Mouse (Mus musculus) right cerebral cortex, postnatal 36 days (tissue): Measurements from ENCODE around the gene Abca8a.

Experiments
- DNase-seq, 2 experiments: peaks; one replicate each; pipeline ENCODE4 v3.0.0; 2022; ENCODE audit warnings: low spot score in 2 of 2, mixed read lengths in 1 of 2

The Abca8a gene

GRCm38 (mm10) chr11:110095858-110096257 is at the start of gene Abca8a:
Gene Abca8a, minus strand, starts transcription at chr11:110095978.
- DNase-seq = no peak

DNA sequence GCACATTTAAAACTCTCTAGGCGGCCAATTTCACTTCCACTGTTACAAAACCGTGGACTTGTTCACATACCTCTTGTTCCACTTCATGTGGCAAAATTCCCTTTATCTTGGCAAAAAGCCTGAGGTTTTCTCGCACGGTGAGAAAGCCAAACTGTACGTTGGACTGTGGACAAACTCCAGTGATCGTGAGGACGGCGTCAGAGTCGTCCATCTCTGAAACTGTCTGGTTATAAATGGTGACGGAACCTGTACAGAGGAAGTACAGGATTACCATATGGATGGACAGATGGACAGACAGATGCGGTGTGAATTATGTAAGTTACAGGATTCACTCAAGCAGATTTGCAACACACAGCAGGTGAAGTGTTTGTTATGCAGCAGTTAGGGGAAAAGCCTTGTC is 49.6 kb upstream of the Abca8a start:
- DNase-seq = no peak

- DNase-seq = no peak
Observed at GRCm38 (mm10) chr11:110130760-110131159, 35.0 kb upstream of the Abca8a start.

- no peak for DNase-seq
Observed at GRCm38 (mm10) chr11:110111137-110111536, 15.4 kb upstream of the Abca8a start.

DNA sequence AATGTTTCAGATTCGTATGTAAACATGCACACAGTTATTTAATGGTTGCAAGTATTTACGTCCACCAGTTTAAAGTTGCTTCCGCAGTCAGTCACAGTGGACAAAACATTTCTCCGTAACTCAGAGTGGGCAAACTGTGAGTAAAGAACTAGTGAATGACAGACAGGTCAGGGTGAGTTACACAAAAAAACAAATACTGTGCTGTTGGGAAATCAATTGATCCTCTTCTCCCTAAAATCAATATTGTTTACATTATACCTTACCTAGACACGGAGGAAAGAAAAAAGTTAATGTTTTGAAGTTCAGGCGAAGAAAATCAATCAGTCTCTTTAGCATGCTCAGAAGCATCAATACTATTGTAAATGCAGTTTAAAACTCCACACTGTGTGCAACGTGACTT is 5.7 kb upstream of the Abca8a start:
- no peak for DNase-seq

DNA sequence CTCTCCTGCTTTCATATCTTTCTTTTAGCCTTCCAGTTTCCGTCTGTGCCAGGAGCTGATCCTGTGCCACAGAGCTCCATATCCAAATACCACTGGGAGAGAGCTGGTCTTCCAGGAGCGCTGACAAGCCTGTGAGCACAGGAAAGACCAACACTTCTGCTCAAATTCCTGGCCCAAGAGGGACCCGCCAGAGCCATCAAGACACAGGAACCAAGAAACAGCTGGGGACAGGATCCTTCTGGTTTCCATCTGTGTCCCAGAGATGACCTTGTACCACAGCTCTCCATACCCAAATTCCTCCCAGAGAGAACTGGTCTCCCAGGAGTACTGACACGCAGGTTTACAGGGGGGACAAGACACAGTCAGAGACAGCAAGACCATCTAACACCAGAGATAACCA is 3.1 kb upstream of the Abca8a start:
- no peak for DNase-seq

DNA sequence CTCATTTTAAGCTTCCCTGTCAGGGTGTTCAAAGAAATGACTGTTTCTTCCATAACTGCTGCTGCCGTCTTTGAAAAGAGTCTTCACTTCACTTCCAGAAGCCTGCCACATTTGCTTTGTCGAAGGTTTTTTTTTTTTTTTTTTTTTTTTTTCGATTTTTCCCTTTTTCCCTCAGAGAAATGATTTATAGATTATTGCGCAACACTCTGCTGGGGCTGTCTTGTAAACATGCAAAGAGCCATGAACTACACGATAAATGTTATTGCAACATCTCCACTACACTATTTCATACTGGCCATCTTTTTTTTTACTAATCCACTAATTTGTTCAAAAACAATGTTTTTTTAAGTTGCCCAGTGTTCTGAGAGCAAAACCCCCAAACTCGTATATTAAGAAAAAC is 1.7 kb upstream of the Abca8a start:
- DNase-seq = no peak

DNA sequence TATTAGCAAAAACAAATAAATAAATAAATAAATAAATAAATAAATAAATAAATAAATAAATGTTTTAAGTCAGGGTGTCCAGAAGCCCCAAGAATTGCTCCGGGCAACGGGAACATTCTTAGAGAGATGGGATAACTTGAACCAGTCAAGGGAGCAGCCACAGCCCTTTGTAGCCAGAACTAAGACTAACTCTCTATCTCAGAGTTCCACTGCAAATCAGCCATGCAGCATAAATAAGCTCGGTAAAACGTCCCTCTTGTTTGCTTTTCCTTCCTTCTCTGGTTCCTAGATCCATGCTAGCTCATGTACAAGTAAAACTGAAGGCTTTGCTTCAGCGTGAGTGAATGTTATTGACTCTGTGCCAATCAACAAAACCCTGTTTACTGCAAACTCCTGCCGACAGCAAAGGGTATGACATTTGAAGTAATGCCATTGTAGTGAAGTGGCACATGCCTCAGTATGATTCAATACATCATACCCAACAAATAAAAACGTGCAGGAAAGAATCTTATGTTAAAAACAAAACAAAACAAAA is 865 bp downstream of the Abca8a start:
- no peak for DNase-seq

- no peak for DNase-seq
Observed at GRCm38 (mm10) chr11:110094236-110094635, 1.5 kb downstream of the Abca8a start.

DNA sequence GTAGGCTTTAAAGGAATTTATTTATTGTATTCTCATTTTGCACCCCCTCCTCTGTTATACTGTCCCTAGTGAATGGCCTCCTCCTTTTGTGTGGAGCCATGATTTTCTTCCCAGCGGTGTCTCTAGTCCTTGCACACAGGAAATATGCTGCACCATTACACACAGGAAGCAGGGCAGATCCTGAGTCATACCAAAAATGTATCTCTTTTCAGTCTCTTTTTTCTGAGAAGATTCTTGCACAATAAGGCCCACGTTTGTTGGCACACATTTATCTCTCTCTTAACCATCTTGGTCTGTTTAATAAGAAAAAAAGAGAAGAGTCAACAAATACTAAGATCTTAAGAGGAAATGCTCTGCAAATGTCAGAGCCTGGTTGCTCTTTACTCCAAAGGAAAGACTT is 4.5 kb downstream of the Abca8a start:
- no peak for DNase-seq

DNA sequence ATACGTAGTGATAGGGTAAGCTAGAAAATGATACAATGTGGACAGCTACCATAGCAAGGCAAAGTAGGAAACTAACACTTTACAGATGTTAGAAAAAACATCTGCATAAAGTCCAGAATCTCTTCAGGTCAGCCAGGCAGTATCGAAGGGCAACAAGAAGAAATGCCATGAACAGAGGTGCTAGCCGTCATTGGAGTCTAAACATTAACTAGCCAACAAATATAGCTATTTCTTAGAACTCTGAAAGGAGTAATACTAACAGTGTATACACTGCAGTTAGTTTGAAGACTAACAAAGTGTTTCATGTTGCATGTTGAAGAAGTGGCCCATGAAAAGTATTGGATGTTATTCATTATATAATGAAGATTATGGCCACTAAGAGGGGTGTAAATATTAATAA is 23.6 kb downstream of the Abca8a start:
- DNase-seq = no peak

DNA sequence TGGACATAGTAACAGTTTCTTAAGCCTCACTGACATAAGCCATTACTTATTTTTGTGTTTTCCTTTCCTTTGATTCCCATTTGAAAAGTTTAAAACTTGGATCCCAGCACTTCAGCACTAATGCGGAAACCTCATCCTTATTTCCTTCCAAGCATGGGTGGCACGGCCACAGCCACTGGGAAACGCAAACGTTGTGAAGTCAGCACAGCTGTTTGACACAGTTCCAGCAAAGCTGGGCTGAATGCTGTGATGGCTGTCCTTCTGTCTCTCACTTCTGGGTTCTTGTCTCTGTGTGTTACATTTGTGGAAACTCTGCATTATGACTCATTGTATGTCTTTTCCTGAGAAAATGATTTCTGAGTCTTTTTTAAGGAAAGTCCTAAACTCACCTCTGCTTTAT is 34.7 kb downstream of the Abca8a start:
- DNase-seq = peak in 1 of 2 experiments; percentile 1

GRCm38 (mm10) chr11:110060127-110060526 is 35.7 kb downstream of the Abca8a start:
- DNase-seq = no peak

GRCm38 (mm10) chr11:110053681-110054080 is 42.1 kb downstream of the Abca8a start:
- no peak for DNase-seq

- DNase-seq = no peak
Observed at GRCm38 (mm10) chr11:110037795-110038194, 58.0 kb downstream of the Abca8a start.

- no peak for DNase-seq
Observed at GRCm38 (mm10) chr11:110028913-110029695, 66.7 kb downstream of the Abca8a start.

GRCm38 (mm10) chr11:110010836-110011546 is 84.8 kb downstream of the Abca8a start:
- no peak for DNase-seq

- peak; percentile 85 to 90 for DNase-seq
Observed at GRCm38 (mm10) chr11:109995624-109996023, 100.2 kb downstream of the Abca8a start, which contains the start of gene Abca8b. Gene Abca8b, minus strand, starts transcription at chr11:109995845.

DNA sequence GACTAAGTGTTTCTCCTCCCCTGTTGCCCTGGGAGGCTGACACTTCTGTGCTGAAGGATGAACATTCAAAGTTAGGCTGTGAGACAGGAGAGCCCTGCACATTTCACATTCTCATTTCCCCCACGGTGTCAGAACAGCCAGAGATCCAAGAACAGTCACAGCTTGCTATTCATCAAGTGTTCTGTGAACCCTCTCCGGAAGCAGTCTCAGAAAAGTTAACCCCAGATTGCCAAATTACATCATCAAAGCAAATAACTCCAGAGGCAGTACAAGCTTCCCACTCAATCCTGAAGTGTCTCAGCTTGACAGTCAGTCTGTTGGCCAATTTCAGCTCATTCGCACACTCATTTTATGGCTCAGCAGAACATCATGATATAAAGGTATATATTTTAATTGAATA is 100.8 kb downstream of the Abca8a start:
- peak in 1 of 2 experiments; percentile 32 for DNase-seq

- no peak for DNase-seq
Observed at GRCm38 (mm10) chr11:109994014-109994413, 101.8 kb downstream of the Abca8a start.

- no peak for DNase-seq
Observed at GRCm38 (mm10) chr11:109991270-109991669, 104.5 kb downstream of the Abca8a start.

DNA sequence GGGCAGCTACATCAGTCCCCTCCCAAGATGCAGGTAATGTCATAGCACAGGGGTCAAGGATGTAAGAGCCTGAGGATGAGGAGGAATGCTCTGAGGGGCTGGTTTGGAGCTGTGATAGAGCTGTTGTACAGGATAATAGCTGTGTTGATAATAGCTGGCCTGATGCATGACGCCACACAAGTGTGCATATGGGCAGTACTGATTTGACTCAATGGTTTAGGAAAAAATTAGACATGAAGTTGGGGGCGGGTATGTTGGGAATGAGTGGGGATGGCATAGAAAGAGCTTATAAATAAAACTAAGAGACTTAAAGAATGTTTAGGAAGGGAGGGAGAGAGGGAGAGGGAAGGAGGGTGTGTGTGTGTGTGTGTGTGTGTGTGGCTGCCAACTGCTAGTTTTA is 105.5 kb downstream of the Abca8a start:
- DNase-seq = no peak

- no peak for DNase-seq
Observed at GRCm38 (mm10) chr11:109988164-109988563, 107.6 kb downstream of the Abca8a start.
